Mouse (Mus musculus) urinary bladder, adult 2 months (tissue): ENCODE results near the gene Ahr. TPM values are rescaled to one million over a fixed set of nuclear protein-coding genes. Genes with fewer than 3 reads are reported as not detected.
A peak's percentile ranks its signal among the peaks of the same experiment; 100 is the strongest.

Experiments used
- DNase-seq: peaks from one replicate; pipeline ENCODE4 v3.0.0; 2022; ENCODE audit warnings: low spot score
- polyA plus RNA-seq: library from polyadenylated mRNA; depleted of rRNA; stranded (reverse); fragments of >200 nt; gene quantifications from 2 replicates; pipeline ENCODE4 v1.2.3, GENCODE M21; 2012; rRNA removed

Ahr gene
- polyA plus RNA-seq = 25.1 TPM in 2 replicates

DNA sequence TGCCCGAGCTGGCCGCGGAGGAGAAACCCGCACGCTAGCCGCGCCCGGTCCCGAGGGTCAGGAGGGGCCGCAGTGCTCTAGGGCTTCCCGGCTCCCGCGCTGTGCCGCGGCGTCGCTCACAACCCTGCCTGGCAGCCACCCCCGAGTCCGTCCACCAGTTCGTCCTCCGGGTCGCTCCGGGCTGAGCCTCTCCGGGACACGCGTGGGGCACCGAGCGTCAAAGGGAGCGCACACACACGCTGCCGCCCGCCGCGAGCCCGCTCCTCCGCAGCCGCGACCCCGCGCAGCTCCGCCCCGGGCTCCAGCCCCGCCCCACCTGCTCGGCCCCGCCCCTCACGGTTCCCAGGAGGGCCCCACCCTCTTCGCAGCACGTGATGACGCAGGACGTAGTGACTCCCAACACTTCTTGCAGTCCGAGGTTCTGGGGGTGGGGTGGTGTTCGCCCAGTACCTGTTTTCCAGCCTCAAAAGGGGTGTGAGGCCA is at the start of gene Ahr:
Ahr (minus strand) TSS at position 285 of the 483 bp plus-strand sequence.
- DNase-seq = peak; percentile 72

DNA sequence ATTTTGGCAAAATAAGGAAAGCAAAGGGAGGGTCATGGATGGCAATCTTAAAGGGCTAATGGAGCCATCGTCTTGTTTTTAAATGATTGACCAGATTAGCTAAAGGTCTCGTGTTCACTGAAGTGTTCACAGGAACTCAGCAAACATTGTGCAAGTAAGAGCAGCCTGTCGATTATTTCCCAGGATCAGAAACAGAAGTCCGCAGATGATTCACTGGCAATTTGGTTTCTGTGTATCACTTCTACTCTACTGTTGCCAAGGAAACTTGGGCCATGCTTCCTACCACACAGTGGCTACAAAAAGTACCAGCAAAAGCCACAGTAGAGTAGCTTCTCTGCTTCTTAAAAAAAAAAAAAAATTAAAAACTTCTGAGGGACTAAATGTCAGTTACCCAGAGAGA is 44.0 kb upstream of the Ahr start:
- DNase-seq = no peak

DNA sequence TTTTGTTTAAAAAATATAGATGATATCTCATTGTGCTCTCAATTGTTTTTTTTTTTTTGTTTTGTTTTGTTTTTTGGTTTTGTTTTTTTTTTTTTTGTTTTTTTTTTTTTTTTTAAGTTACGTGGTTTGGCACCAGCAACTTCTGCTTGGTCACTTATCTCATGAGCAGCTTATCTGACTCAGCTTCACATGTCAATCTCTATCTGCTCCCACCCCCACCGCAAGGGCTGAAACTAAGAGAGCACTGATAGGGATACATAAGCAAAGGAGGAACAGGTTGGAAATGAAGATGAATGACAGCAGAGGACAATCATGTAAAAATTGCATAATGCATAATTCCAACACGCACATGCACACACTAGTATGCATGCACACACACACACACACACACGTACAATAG is 41.3 kb upstream of the Ahr start:
- DNase-seq = no peak

DNA sequence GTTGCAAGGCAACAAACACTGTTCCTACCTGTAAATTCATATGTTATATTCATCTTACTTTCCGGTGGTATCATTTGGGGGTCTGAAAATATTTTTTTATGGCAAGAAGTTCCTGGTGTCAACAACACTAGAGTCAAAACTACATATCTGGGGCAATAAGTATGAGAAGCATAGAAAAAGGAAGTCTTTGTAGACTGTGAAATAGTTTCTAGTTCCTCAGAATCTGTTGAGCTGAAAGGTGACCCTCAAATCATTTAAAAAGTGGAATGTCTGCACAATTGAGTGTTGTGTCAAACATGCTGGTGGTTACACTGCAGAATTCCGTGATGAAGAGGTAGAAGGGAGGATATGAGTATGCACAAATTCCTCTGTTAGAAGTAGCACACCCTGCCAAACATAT is 38.9 kb upstream of the Ahr start:
- DNase-seq = no peak

DNA sequence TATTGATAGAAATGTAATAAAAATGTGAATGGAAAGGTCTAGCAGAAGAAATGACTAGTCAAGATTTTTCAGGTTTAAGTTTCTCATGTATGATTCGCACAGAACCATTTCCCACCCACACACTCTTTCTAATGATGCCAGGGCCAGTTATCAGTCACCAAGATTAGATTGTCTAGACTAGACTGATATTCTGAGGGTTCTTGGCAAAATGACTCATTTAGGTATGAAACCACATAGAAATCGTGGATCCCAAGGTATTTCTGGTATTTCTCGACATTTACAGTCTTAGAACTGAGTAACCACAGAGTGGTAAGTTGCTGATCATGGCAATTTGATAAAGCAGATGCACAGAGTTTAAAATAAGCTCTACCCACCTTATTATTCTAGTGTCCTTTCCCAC is 28.0 kb upstream of the Ahr start:
- no peak for DNase-seq

DNA sequence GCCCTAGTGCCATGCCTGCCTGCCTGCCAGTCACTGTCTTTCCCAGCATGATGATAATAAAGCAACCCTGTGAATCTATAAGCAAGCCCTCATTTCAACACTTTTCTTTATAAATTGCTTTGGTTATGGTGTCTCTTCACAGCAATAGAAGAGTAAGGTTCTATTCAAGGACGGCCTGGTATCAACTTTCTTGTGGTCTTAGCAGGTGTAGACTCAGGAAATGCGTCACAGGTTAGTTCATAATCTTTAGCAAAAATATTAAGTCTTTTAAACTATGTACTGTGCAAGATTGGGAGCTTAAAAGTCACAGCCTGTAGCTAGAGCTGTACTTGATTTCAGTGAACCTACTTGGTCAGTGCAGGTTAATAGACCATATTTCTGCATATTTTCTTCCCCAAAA is 24.0 kb upstream of the Ahr start:
- no peak for DNase-seq

DNA sequence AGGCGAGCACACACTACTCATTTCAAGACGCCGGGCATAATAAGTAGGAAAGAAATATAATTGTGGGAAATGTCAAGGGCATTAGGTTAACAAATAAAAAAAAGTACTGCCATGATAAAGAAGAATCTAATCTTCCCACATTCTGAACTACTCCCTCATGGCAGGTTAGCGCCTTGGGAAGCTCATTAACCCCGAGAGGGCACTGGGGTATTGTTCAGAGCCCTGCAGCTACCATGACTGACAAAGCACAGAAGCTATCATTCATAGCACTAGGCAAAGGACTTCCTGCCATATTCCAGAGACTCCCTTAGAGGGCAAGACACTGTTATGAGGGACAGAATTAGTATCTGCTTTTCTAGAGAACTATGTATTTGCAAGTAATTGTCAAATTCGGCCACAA is 21.1 kb upstream of the Ahr start:
- no peak for DNase-seq

DNA sequence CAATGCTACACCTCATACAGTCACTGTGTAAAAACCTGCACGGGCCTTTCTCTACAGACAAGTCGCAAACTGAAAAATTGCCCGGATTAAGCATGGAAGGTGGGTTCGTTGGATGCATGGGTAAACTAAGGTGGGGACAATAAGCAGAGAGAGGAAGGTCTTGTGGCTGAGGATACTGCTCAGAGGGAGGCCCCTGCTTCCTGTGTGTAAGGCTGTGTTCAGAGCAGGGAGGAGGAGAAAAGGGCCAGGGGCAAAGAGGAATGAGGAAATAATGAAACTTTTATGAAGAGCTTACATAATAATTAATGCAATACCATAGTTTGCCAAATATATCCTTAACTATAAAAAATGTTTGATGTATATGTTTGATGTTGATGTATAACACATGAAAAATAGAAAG is 19.5 kb upstream of the Ahr start:
- no peak for DNase-seq

DNA sequence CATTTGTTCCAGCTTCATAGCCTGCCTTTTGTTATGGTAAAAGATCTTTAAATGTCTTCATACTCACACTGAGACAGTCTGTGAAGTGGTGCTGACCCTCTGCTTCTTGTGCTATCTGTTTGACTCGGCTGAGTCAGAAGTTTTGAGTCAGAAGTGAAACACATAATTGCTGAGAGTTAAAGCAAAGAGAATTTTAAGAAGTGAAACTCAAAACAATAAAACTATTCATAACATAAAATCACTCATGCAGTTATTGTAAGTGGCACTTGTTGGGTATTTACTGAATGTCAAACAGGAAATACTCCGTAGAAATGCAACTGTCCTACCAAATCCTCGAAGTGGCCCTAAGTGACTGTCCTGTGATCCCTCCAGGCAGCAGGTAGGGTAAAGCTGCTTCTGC is 18.3 kb upstream of the Ahr start:
- DNase-seq = no peak

DNA sequence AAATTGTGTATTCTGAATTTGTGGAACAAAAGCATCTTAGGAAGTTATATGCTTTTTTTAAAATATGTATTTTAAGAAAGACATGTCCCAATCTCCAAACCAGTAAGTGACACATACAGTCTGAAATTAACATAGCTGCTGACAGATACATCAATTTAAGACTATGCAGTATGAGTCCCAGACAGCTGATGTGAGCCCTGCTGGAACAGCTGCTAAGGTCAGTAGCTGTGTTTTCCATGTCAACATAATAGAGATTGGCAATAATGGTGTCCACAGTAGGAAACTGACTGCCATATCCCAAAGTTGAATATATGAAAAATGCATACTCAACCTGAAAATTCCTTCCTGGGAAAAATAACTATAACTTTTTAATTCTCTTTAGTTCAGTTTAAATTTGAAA is 15.5 kb upstream of the Ahr start:
- DNase-seq = no peak

DNA sequence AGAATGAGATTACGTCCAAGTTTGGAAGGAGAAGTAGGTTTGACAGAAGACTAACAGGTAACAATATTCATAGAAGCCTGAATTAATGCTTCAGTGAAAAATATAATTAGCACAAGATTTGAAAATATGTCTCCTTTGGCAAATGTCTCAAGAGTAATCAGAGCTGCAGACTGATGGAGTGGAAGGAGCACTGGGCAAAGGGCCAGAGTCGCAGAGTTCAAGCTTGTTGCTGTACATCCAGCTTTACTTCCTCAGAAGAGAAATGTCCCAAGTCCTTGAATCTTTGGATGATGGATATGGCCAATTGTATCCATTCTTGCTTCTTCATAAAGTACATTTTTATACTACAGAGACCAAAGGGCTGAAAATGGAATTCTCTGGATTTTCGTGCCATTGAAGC is 8.0 kb upstream of the Ahr start:
- DNase-seq = no peak

DNA sequence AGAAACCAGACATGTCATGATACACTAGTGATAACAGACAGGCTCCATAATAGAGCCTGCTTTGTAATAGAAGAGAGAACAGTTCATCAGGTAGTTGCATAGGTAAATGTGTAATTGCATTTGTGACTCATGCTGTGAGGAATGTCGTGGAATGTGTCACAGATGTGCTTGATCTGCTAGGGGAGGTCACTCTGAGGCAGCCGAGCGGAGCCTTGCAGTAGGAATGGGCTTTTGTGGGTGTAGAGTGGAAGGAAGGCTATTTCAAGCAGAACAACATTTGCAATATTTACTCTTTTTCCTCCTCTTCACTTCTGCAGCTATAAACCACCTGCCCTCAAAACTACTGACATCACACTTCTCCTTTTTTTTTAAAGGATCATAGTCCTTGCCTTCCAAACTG is 4.0 kb upstream of the Ahr start:
- no peak for DNase-seq

DNA sequence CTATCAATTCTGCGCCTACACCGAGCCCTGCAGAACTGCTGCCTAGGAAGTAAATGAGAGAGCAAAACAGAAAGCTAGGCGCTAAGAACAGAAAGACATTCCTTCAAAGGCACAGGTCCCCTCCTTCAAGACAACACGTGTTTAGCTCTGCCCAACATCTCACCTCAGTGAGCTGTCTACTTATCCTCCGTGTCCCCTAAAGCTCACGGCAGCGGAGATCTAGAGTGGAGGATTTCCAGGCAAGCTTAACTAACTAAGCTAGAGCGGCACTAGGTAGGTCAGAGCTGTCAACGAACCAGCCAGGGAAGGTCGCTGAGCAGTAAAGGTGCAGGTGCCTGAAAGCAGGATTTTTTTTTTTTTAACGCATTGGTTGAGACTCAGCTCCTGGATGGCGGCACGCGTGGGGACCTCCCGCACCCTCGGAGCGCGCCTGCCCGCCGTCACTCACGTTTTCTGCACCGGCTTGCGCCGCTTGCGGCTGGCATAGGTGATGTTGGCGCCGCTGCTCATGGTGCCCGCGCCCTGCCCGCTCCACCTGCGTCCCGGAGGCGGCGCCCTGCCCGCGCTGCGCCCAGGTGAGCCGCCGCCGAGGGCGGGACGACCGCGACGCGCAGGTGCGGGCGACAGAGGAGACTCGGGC is 604 bp downstream of the Ahr start:
- DNase-seq = peak; percentile 34

DNA sequence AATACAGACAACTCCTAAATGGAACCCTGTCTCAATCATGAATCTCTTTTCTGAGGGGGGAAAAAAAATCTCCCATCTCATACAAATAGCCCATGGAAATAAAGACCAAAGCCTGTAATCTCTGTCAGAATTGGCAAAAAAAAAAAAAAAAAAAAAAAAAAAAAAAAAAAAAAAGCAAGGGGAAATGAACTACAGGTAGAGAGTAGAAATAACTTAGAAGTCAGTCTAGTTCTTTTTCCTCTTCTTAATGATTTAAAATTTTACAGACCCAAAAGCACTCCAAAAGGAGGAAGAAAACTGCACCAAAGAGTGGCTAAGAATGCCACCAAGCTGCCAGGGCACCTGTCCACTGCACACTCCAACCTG is 1.1 kb downstream of the Ahr start:
- no peak for DNase-seq

DNA sequence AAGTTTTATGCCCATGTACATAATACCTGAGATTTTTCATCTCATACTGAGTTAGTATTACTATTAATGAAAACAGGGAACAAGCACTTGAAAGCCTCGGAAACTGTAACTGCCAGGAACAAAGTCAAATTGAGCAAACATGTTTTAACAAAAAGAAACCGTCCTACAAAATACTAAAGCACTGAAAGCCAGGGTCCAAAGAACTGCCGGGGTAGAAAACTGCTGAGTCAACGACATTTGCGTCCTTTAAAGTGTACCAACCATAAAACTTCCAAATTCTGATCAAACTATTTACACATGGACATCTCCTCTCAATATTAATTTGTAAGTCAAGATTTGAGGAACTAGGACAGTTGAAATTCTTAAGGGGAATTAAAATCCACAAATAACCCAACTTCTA is 1.7 kb downstream of the Ahr start:
- DNase-seq = no peak

DNA sequence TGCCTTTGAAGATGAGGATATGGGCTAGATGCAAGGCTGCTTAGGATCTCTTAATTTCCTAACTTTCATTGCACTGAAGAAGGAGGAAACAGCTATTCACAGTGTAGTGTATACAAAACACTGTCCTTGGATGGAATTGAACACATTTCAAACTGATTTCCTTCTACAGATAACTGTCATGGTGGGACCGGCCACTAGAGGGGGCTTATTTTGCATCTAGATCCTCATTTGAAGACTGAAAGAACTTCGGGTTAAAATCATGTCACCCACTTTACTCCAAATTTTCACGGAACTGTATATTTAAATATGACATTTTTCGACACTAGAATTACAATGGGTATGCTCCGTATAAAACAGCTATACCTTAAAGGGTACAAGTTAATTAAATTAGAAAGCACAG is 2.7 kb downstream of the Ahr start:
- DNase-seq = no peak

DNA sequence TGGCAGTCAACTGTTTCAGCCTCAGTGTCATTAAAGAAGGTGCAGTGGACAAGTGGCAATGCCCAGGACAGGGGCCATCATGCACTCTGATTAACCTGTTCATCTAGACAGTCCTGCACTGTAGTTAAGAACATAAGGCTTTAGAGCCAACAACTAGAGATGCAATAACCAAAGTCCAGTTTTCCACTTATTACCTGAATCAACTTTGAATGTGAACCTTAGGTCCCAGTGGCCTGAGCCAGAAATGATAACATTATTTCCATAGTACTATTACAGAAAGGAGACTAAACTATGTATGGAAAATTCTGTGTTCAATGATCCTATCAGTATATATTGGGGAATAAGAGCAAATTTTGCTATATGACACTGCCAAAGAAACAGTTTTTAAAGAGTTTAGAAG is 4.3 kb downstream of the Ahr start:
- no peak for DNase-seq

DNA sequence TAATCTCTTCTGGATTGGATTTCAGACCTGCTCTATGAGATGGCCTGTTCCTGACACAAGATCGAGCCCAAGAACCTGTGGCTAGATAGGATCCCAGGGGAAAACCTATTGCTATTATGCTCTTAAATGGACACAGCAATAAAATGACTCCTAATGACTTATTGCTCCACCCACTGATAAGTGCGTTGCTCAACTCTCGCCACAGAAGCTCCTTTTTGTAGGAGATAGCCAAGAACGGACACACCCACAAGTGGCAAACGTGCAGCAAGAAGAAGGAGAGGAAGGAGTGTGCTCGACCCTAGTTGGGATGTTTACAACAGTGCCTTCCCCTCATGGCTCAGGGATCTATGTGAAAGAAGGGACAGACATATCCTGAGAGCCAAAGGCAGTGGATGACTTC is 7.4 kb downstream of the Ahr start:
- no peak for DNase-seq

DNA sequence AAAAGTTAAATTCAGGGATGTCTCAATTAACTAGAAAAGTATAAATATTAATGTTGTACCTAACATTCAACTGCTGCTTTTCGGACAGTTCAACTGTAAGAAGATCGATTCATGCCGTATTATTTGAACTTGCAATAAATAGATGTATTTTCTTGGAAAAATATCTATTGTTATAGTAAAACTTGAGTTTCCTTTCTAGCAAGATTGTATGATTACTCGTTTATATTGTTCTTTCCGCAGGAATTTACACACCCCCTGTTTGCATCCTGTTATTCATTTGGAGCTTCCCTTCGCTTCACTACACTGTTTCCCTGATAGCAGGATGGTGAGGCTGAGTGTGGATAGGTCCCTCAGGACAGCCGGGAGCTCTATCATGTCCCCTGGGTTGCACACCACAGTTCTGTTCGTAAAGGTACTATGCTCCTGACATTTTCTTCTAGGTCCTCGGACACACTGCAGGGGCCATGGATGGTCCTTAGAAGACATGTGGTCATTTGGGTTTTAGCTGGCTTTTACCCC is 12.2 kb downstream of the Ahr start:
- no peak for DNase-seq

DNA sequence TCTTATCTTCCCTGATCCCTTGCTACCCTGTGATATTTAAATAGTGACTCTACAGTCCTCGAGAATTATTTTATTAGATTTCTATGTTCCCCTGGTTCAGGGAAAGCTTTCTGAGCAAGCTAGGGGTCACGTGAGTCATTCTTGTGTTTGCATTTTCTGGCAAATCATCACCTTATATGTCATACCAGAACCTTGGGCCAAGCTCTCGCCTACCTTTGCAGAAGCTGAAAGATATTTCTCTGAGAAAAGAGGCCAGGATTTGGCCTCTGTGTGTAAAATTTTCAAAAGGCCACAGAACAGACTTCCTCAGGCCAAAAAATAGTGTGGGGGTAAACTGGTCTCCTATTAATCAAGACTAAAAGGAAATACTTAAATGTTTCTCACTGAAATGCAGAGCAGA is 19.2 kb downstream of the Ahr start:
- no peak for DNase-seq

DNA sequence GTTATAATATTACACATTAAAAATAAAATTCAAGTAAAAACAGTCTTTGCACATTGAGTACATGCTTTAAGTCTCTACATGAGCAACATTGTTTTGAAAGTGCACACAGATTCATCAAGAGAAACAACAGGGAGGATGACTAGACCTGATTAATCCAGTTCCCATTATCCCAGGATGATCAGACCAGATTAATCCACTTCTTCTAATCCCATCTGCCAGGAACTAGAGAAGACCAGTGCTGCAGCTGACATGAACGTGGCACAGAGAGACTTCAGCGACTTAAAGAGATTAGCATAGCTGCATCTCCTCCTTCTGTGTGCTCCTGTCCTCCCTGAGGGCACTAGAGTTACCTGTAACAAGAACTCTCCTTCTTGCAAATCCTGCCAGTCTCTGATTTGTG is 20.2 kb downstream of the Ahr start:
- DNase-seq = no peak

DNA sequence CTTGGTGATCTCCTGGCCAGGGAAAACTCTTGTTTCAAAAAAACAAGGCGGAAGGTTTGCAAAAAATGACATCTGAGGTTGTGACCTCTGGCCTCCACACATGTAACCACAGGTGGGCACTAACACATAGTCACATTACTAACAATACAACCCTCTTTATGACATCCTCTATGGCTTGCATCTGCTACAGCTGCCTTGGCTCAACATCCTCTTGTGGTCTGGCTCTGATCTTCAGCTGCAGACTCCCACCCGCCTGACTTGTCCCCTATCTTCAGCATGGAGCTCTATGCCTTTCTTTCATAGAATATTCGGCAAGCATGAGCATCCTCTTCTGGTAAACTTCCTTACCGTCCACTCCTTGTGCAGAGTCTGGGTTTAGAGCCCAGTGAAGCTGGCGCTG is 24.1 kb downstream of the Ahr start:
- no peak for DNase-seq

DNA sequence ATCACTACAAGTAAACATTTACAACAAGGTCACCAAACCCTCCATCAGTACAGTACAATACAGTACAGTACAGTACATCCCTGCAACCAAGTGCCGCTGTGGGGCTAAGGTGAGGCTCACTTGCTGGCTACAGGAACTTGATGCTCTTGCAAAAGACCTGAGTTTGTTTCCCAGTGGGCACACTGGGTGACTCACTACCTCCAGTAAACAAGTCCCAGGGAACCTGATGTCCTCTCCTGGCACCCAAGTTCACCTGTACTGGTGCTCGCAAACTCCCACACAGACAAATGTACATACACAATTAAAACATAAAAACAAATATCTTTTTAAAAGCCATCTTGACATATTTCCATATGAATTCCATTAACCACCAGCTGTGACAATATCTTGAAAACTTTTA is 28.5 kb downstream of the Ahr start:
- no peak for DNase-seq

DNA sequence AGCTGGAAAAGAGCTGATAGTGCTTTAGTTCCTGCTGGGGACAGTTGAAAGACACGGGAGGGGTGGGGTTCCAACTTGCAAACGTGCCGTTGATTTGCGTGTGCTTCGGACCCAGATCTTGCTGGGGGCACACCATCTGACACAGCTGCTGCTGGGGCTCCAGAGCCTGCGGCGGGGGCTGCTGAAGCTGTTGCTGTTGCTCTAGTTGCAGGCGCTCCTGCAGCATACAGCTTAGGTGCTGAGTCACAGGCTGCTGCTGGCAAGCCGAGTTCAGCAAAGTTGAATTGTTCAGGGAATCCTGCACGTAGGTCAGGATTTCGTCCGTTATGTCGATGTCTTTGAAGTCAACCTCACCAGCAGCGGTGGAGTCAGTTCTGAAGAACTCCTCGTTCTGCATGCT is 30.8 kb downstream of the Ahr start:
- no peak for DNase-seq
